Mouse (Mus musculus): ENCODE measurements around the gene Itga9.

Gene Itga9

DNA sequence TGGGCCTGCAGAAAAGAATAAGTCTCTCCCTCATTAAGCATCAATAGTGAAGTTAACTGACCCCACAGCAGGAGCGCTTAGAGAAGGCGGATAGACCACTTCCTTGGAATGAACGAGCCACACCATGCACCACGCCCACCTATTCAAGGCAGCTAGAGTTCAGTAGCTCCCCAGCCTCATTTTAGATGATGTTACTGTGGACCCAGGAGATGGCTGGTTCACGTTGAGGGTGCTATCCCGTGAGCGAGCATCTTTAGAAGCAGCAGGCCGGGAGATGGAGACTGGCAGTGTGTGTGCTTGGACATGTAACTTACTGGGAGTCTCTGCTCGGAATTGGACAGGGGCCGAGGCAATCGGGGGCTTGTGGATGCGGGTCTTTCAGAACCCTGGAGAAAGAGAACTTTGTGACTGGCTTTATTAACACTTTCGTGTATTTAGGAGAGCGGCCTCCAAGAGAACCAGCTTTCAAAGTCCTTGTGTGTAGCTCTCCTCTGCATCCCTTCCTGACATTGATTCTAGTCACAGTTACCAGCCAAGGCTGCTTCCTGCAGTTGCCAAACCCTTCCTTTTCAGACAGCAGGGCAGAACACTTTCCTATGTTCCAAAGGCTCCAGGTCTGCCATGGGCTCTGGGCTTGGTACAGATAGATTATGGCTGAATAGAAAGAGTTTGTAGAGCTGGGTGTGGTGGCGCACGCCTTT is 1.4 kb downstream of the Itga9 start:
- DNase-seq (ENCODE audit: low read depth, low spot score) = no peak

DNA sequence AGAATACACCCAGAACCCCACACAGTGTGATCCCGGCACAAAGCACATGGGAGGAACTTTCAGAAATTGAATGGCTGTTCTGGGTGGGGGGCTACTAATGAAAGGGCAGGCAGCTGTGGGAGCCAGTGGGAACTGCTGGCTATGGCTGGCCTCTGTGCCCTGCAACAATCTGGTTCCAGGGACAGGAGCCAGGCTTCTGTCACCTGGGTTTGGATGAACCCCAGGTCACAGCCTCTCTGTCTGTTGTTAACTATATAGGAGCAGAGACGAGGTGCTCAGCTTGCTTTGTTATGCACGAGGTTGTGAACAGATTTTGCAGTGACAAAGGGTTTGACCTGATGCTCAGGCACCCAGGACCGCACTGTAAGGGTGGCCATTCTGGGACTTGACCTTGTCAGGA is 2.1 kb downstream of the Itga9 start:
- DNase-seq (ENCODE audit: low read depth, low spot score) = no peak

DNA sequence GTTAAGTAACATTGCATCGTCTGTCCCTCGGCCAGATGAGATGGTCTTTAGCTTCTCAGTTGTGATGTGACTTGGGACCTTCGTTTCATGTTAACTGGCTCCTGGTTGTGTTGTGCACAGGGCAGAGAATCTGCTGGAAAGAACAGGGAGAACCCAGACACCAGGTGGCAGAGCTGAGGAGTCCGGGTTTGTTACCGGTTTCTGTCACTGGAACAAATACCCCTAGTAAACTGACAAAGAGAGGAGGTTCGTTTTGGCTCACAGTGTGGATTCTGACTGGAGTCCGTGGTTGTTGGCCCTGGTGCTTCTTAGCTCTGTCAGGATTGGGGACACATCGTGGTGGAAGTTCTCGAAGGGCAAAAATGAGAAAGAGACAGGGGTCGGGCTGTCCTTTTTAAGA is 3.6 kb downstream of the Itga9 start:
- DNase-seq (ENCODE audit: low read depth, low spot score) = no peak

DNA sequence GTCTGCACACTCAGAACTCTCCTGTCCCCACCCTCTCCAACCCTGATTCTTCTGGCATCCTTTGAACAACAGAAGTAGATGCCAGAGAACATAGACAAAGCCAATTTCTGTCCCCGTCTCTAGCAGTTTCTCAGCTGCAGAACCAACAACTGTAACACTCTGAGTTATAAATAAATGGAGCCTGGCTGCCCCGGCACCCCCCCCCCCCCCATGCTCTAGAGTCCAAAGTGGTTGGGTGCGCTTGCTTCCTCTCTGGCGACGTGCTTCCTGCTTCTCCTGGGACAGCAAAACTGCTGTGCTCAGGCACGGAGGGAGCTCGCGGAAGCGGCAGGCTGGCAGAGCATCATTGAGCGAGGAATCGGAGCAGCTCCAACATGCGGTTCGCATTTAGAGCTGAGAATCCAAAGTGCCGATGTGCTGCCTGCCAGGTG is 4.6 kb downstream of the Itga9 start:
- no peak for DNase-seq (ENCODE audit: low read depth, low spot score)

DNA sequence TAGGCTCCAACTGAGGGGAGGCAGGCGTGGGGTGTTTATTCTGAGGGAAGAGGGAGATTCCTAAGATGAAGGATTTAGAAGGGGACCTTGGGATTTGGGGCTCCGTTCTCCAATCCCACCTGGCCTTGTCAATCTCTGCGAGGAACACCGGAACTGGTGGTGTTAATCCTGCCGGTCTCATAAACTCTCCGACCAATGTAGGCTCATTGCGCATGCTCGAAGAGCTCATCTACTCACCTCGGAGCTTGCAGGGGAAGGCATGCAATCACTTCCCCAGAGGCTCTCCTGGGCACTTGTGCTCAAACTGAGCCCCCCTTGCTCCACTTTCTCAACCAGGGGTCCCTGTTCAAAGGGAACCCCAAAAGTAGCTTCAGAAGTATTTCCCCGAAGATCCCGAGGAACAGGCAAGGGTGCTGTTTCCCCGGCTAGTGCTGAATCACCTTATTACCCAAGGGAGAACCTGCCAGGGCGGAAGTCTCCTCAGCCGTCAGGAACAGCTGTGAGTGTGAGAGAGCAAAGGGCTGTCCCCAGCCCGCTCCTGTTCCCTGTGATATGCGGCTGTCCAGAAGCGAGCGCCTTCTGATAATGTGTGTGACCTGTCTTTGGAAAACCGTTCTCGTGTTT is 5.6 kb downstream of the Itga9 start:
- DNase-seq (ENCODE audit: low read depth, low spot score) = no peak

DNA sequence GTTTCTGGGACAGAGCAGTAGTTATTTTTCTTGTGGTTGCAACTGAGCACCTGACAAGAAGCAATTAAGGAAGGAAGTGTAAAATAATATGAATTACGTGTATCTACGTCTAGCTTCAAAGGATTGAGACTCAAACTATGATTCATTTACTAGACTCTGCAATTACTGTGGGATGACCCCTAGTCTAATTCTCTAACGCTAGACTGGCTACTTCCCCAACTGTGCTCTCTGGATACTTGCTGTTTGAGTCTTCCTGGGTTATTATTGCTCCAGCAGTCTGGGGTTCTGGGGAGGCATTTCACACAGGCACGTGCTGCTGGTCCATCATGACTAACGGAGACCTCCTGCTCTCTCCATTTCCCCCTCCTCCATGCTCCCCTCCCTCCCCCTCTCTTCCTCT is 10.7 kb downstream of the Itga9 start:
- no peak for DNase-seq (ENCODE audit: low read depth, low spot score)

DNA sequence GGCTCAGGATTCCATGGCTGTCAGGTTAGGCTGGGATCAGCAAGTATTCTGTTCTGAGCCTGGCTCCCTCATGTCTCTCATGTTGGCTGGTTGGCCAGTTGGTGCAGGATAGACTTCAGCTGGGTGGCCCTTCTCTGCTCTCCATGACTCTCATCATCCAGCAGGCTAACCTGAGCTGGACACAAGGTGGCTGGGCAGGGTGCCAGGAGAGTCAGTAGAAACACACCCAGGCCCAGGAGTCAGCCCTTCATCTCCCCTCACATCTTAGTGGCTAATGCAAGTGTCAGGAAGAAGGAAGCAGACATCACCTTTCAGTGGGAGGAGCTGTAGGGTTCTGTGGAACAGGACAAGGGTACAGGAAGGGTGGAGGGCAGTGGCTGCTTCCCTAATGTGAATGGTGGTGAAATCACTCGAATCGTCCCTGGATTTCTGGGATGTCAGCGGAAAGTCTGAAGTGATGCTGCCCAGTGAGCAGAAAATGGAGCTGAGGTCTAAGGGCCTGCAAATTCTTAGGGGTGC is 12.3 kb downstream of the Itga9 start:
- no peak for DNase-seq (ENCODE audit: low read depth, low spot score)

DNA sequence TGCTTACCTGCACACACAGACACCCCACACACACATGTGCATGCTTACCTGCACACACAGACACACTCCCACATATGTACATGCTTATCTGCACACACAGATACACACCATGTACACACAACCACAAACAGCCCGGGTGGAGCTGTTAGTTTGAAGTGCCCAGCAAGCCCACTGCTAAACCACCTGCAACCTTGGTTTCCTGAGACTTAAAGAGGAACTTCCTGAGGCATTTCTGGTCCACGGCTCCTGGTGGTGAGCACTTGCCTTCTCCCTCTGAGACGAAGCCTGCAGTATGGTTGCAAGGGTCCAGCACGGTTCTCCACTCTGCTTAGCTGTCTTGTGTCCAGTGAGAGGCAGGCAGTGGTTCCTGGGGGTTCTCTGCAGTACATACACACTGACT is 14.3 kb downstream of the Itga9 start:
- DNase-seq (ENCODE audit: low read depth, low spot score) = no peak

DNA sequence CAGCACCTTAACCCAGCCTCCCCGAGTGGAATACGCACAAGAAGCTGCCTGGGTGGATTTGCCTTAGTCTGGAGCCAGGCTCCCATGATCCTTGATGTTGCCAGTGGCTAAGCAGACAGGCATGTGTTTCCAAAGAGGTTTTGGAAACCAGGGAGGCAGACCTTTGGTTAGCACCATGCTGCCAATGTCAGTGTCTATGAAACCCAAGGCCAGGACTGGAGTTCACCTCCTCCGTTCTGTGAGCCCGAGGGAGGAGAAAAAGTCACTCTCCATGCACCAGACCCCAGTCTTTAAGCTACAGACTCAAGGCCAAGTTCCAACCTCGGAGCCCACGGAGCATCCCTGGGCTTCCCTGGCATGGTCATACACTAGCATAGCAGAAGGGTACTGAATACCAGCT is 15.2 kb downstream of the Itga9 start:
- DNase-seq (ENCODE audit: low read depth, low spot score) = no peak

DNA sequence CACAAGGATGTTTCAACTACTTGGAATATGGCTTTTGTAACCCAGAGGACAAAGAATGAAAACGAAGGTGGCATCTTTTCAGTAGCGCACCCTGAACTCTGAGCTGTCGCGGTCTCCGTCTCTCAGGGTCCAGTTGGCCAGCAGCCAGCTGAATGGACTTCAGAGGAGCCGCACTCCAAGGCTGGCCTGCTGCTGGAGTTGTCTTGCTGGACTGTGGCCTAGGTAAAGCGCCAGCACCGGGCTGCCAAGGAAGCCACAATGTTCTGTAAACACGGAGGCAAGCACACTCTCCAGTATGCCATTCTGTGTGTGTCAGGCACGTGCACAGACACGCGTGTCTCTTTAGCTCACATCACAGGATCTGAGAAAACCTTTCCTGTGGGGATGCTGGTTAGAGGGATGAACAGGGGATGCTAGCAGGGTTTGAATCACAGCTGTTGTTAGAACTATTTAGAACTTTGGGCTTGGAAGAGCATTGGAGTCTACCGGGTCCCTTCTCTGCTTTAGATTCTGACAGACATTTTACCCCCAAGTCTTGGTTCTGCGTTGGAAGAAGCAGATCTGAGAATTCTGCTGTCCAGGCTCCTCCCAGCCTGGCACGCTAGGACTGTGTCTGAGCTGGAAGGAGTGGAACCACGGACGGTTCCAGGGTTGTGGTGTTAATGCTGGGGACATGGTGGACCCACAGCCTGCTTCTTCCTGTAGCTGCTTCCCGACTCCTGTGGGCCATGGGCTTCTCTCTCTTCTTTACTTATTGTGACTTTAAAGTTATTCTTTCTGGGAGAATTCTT is 16.1 kb downstream of the Itga9 start:
- DNase-seq (ENCODE audit: low read depth, low spot score) = no peak

DNA sequence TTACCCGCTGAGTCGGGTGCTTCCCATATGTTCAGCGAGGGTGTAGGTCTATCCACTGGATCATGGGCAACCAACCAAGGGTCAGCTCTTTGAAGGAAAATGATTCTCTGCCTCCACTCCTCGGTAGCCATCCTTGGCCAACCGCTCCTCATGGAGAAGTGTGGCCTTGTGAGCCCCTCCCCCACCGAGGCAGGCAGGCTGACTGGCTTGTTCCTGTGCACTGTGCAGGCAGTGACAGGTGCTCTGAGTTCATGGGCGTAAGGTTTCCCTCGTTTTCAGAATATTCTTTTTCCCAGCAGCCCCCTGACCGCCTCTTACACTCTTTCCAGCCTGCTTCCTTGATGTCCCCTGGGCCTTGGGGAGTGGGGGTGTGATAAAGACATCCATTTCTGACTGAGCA is 17.0 kb downstream of the Itga9 start:
- DNase-seq (ENCODE audit: low read depth, low spot score) = no peak

DNA sequence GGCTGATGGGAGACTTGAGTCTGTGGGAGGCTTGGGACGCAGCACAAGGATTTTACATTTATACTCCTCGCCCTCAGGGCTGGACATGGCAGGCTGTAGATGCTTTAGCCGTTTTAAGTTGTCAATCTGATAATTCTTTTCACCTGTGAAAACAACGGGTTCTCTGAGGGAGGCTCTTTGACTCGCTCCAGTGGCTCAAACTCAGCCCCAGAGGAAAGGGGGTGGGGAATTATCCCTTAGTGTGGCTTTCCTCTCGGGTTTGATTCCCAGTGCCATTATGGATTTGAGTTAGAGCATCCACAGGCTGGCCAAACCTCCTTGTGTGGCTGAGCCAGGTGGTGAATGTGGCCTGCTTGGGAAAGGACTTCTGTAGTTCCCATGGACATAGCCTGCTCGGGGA is 17.7 kb downstream of the Itga9 start:
- no peak for DNase-seq (ENCODE audit: low read depth, low spot score)

DNA sequence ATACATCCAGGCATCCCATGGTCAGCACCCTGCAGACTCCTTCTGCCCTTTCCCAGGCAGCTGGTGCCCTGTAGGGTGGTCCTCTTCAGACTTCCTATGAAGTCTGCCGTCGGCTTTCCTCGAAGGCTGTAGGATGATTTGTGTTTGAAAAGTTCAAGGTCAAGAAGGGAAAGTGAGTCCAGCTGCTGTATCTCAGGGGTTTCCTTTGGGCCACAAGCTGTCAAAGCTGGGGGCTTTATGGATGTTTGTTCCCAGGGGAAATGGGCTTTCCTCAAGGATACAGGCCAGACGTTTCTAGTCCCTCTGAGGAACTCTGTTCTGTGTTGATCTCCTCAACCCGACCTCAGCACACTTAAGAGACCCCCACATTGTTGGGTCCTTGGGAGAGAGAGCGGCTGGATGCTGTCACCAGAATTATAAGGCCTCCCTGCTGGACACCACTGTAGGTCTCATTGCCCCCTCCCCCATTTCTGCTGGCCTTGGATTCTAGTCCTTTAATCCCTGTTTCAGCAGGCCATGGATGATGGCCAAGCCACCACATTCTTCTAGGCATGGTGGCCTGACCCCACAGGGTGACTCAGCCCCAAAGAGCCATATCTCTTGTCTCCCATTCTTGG is 23.4 kb downstream of the Itga9 start:
- no peak for DNase-seq (ENCODE audit: low read depth, low spot score)

DNA sequence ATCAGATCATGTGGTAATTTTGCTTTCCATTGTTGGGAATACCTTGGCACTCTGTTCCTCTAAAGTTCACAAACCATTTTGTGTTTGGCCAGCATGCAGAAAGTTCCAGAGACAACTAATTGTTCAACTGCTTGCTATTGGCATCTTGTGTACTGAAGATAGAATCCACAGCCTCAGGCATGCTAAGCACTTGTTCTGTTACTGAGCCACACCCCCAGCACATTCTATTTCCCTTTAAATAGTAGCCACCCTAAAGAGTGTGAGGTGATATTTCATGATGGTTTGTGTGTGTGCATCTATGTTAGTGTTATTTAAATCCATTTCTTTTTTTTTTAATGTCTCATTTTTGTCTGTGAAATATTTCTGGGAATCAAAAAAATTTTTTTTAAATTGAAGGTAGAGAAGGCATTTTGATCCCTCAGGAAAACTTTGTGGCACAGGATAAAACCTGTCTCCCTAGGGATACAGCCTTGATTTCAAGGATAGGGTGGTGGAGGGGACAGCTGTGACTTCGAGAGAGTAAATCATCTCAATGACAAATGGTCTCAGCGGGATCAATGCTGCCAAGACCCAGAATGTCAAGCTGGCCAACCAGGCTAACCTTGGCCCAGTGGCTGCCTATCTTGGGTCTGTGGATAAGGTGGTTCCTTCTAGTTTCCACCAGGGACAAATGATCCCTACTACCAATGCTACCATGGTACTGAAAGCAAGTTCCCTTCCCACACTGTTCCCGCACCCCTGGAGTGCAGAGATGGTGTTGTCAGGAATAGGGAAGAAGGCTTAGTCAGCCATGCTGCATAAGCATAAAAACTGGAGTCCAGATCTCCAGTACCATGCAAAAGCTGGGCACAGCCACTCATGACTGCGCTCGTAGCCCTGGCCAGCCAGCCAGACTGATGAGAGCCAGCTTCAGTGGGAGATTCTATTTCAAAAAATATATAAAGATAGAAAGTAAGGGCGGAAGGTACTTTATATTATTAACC is 25.6 kb downstream of the Itga9 start:
- DNase-seq (ENCODE audit: low read depth, low spot score) = no peak

DNA sequence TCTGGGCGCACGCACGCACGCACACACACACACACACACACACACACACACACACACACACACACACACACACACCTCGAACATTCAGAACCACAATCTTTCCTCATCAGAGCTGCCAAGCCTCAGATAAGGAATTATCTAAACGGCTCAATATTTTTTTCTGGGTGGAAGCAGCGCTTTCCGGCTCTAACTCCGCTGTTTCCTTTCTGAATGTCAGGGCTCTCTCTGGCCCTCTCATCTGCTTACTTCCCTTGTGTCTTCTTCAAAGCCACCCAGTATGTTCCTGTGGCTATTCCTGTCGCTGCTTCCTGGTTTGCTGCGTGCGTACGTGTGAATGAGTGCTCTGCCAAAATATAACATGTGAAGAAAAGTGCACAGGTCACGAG is 26.3 kb downstream of the Itga9 start:
- no peak for DNase-seq (ENCODE audit: low read depth, low spot score)

DNA sequence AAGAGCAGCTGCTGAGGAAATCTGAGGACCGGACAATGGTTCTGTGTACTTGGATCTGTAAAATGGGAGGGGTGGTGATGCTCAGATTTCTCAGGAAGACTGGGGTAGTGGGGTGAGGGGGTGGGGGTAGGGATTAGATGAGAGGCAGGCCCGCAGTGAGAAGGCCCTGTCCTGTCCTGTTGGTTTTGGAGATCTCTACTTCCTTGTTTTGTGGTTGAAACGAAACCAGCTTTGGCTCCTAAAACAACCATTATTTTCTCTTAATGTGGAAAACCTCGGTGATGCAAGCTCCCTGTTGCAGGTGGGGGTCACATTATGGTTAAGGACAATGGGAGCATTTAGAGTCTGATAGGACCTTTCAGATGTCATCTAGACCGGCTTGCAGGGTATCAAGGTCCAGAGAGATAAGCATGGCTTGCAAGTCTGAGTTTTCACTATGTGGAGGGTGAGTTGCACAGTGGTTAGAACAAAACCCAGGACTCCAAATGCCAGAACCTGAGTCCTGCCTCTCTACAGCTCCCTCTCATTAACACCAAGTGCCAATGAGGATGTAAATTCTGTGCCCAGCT is 32.2 kb downstream of the Itga9 start:
- DNase-seq (ENCODE audit: low read depth, low spot score) = no peak

DNA sequence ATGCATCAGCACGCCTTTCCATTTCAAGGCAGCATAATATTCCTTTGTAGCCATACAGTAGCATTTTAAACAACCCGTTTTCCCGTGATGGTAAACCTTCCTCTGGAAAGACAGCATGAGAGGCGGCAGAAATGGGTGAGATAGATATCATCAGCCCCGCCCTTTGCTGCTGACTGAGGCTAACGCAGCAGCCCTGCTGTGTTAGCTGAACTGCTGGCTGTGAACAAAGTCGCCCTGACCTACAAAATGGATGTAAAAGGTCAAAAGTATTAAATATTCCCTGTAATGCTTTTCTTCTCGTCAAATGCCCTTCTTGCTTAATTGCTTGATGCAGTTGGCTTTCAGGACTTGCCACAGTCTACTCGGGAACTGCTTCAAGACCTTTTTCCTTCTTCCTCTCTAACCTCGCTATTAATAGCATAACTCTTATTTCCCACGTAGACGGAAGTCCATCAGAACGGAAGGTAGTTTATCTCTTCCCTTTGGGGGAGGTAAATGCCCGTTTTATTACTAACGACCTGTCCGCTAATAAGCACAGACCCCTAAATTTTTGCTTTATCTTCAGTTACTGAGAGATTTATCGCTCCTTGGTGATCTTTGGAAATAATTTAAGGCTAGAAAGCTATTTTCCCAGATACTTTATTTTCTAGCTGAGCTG is 39.3 kb downstream of the Itga9 start:
- no peak for DNase-seq (ENCODE audit: low read depth, low spot score)

DNA sequence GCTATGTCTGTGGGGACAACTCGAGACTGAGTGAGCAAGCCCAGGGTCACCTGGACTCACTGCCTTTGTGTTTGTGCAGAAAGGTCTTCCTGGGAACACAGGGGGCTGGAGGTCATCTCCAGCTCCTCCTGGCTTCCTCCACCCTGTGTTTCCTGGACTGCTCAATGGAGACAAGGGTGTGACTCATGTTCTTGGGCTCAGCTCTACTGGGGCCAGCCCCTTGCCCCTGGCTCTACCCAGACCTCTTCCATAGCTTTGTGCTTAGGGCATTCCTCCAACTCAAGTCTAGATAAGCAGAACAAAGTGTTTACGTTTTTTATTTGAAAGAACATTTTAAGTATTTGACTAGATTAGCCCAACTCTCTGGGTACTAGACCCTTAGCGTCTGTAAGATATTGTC is 41.0 kb downstream of the Itga9 start:
- no peak for DNase-seq (ENCODE audit: low read depth, low spot score)

DNA sequence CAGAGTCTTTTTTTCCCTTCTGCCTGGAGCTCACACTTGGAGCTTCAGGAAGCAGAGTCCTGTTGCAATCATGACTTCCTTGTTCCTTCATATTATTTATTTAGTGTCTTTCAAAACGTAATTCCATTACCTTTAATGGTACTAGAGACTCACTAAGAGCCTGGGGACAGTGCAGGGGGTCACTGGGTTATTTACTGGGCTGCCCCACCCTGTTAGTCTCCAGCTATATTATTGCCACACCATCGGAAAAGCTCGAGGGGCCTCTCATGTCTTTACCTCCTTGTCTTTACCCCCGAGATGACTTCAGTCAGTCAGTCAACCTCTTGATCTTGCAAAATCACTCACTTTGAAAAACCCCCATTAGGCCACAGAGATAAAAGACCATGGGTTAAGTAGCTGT is 44.5 kb downstream of the Itga9 start:
- no peak for DNase-seq (ENCODE audit: low read depth, low spot score)

DNA sequence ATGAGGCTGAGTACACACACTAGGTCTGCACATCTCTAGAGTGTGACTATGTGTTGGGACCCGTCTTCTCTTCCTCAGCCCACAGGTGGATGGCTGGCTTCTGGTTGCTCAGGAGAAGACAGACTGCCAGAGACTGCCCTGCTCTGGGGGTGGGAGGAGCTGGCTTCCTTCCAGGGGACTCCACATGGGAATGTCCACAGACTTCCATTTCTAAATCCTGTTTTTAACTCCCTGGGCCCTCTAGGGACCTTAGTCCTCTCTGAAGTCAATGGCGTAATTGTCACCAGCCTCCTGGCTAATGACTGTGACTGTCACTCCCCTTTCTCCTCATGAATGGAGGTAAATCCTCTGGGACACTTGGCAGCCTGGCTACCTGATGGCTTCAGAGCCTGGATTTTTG is 45.4 kb downstream of the Itga9 start:
- DNase-seq (ENCODE audit: low read depth, low spot score) = no peak

All from brain, embryonic 18.5 days (tissue).